Mouse (Mus musculus): ENCODE results near the gene Micu2. TPM values are rescaled to one million over a fixed set of nuclear protein-coding genes. Genes with fewer than 3 reads are reported as not detected.
A peak's percentile ranks its signal among the peaks of the same experiment; 100 is the strongest.

Gene Micu2
- polyA plus RNA-seq (2015; fragmentation: Nextera tagmentation; extraction: Ambion mirVana), result 36.4 and 39.0 TPM in 2 replicates

GRCm38 (mm10) chr14:57998526-57999401, at the start of gene Micu2:
Gene Micu2 (minus strand): TSS chr14:57999262.
- Histone ChIP-seq H3K4me2 (peak within 1 kb of the TSS; percentile 90), H3K27me3 (no peaks in the 10 kb centered on the region), H3K4me1 (replicated peaks) (peaks cover 24% of the 10 kb centered on the region), H3K4me3 (replicated peaks) (peak within 1 kb of the TSS; percentile 92), H3K9me3 (replicated peaks) (no peaks in the 10 kb centered on the region), H3K9ac (peak within 1 kb of the TSS; percentile 86), H3K27ac (replicated peaks) (peak within 1 kb of the TSS; percentile 79), H3K36me3 (replicated peaks) (no peaks in the 10 kb centered on the region)
- peak; percentile 86 for ATAC-seq (ENCODE audit: insufficient read depth)
- 2% methylated on average over 76 of the region's 76 CpGs for WGBS (ENCODE audit: insufficient replicate concordance)

GRCm38 (mm10) chr14:58046639-58047284, 47.7 kb upstream of the Micu2 start:
- no peak for ATAC-seq (ENCODE audit: insufficient read depth)
- Histone ChIP-seq H3K9me3 (replicated peaks) (no peaks in the 10 kb centered on the region), H3K4me2 (no peak overlapping the region), H3K27me3 (no peaks in the 10 kb centered on the region), H3K4me1 (replicated peaks) (no peaks in the 10 kb centered on the region), H3K36me3 (replicated peaks) (no peaks in the 10 kb centered on the region), H3K4me3 (replicated peaks) (no peak overlapping the region), H3K9ac (no peak overlapping the region), H3K27ac (replicated peaks) (no peak overlapping the region)
- 52% methylated on average over 4 of the region's 4 CpGs for WGBS (ENCODE audit: insufficient replicate concordance)

GRCm38 (mm10) chr14:58036174-58036573, 37.1 kb upstream of the Micu2 start:
- Histone ChIP-seq H3K36me3 (replicated peaks) (no peaks in the 10 kb centered on the region), H3K27me3 (no peaks in the 10 kb centered on the region), H3K4me2 (no peak overlapping the region), H3K9ac (no peak overlapping the region), H3K9me3 (replicated peaks) (no peaks in the 10 kb centered on the region), H3K4me3 (replicated peaks) (no peak overlapping the region), H3K27ac (replicated peaks) (no peak overlapping the region), H3K4me1 (replicated peaks) (no peaks in the 10 kb centered on the region)
- ATAC-seq (ENCODE audit: insufficient read depth), result no peak
- WGBS (ENCODE audit: insufficient replicate concordance), result 35% methylated on average over 6 of the region's 6 CpGs

DNA sequence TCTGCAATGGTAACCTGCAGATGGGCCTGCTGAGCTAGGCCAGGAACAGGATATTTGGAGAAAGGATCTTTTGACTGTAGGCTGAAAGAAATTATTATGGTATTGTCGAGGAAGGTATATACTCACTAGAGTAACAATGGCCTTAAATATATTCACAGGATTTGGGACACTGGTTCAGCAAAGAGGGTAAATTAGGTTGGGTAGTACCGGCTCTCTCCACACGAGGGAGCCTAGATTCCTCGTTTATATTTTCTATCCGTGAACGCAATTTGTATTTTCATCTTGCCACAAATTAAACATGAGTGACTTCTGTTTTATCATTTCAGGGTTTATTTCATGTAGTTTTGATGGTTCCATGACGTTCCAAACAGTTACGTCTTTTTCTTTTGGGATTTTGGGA, 35.5 kb upstream of the Micu2 start:
- H3K27ac ChIP-seq (replicated peaks), result no peak overlapping the region
- H3K36me3 ChIP-seq (replicated peaks), result no peaks in the 10 kb centered on the region
- H3K9ac ChIP-seq, result no peak overlapping the region
- no peak overlapping the region for H3K4me3 ChIP-seq (replicated peaks)
- H3K4me2 ChIP-seq, result no peak overlapping the region
- H3K27me3 ChIP-seq, result no peaks in the 10 kb centered on the region
- H3K4me1 ChIP-seq (replicated peaks), result no peaks in the 10 kb centered on the region
- no peaks in the 10 kb centered on the region for H3K9me3 ChIP-seq (replicated peaks)
- WGBS (ENCODE audit: insufficient replicate concordance), result 8% methylated on average over 8 of the region's 8 CpGs
- ATAC-seq (ENCODE audit: insufficient read depth), result no peak

GRCm38 (mm10) chr14:58018869-58019268, 19.8 kb upstream of the Micu2 start:
- no peak overlapping the region for H3K27ac ChIP-seq (replicated peaks)
- WGBS (ENCODE audit: insufficient replicate concordance), result 35% methylated on average over 2 of the region's 2 CpGs
- H3K9me3 ChIP-seq (replicated peaks), result no peaks in the 10 kb centered on the region
- H3K4me1 ChIP-seq (replicated peaks), result no peaks in the 10 kb centered on the region
- H3K4me2 ChIP-seq, result no peak overlapping the region
- no peaks in the 10 kb centered on the region for H3K27me3 ChIP-seq
- no peak overlapping the region for H3K9ac ChIP-seq
- ATAC-seq (ENCODE audit: insufficient read depth), result no peak
- no peaks in the 10 kb centered on the region for H3K36me3 ChIP-seq (replicated peaks)
- no peak overlapping the region for H3K4me3 ChIP-seq (replicated peaks)

- Histone ChIP-seq H3K36me3 (replicated peaks) (no peaks in the 10 kb centered on the region), H3K9ac (no peak overlapping the region), H3K27ac (replicated peaks) (no peak overlapping the region), H3K27me3 (no peaks in the 10 kb centered on the region), H3K4me2 (no peak overlapping the region), H3K4me1 (replicated peaks) (peaks cover 6% of the 10 kb centered on the region), H3K4me3 (replicated peaks) (no peak overlapping the region), H3K9me3 (replicated peaks) (no peaks in the 10 kb centered on the region)
- ATAC-seq (ENCODE audit: insufficient read depth), result no peak
- WGBS (ENCODE audit: insufficient replicate concordance), result 61% methylated on average over 6 of the region's 6 CpGs
These were observed 4.8 kb upstream of the Micu2 start for GRCm38 (mm10) chr14:58003852-58004251.

DNA sequence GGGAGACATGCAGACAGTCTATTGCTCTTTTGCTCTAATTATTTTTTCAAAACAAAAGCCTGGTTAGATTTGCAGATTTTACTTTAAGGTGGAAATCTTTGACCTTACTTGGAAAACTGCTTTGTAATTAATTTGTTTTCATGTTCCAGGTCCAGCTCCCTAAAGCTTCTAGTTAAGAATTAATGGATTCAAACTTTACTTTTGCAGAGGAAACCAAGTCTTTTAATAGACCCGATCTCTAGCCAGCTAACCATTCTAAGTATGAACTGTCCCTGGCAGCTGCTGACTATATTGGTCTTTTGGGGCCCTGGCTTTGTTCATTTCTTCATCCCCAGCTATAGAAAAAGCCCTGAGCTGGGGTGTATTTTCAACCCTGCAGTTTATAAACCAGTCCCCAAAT, 3.1 kb upstream of the Micu2 start:
- 50% methylated on average over 1 of the region's 1 CpGs for WGBS (ENCODE audit: insufficient replicate concordance)
- Histone ChIP-seq H3K9me3 (replicated peaks) (no peaks in the 10 kb centered on the region), H3K9ac (no peak overlapping the region), H3K4me3 (replicated peaks) (no peak overlapping the region), H3K27ac (replicated peaks) (no peak overlapping the region), H3K36me3 (replicated peaks) (no peaks in the 10 kb centered on the region), H3K4me1 (replicated peaks) (peaks cover 19% of the 10 kb centered on the region), H3K4me2 (no peak overlapping the region), H3K27me3 (no peaks in the 10 kb centered on the region)
- no peak for ATAC-seq (ENCODE audit: insufficient read depth)

GRCm38 (mm10) chr14:57999402-57999734, 306 bp upstream of the Micu2 start:
- Histone ChIP-seq H3K4me3 (replicated peaks) (peak overlapping the region; percentile 92), H3K4me1 (replicated peaks) (peaks cover 24% of the 10 kb centered on the region), H3K36me3 (replicated peaks) (no peaks in the 10 kb centered on the region), H3K9ac (no peak overlapping the region), H3K27ac (replicated peaks) (no peak overlapping the region), H3K9me3 (replicated peaks) (no peaks in the 10 kb centered on the region), H3K4me2 (peak overlapping the region; percentile 90), H3K27me3 (no peaks in the 10 kb centered on the region)
- no peak; the same call in 1 of the 2 replicates for ATAC-seq (ENCODE audit: insufficient read depth)
- WGBS (ENCODE audit: insufficient replicate concordance), result 24% methylated on average over 5 of the region's 5 CpGs

DNA sequence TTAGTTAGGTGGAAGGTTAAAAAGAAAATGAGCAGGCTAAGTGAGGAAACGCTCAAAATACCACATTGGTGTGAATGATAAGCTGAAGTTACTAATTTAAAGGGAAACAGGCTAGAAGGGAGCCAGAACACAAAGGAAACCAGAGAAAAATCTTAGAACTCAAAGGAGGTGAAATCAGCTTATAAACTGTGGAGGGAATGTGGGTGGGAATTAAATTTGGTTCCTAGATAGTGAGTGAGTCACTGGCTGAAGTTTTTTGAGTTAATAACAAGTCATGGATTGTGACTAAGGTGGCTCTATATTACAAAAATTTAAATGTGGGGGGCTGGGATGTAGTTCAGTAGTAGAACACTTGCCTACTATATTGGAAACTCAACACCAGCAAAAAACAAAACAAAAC, 1.6 kb downstream of the Micu2 start:
- peaks cover 24% of the 10 kb centered on the region for H3K4me1 ChIP-seq (replicated peaks)
- no peak overlapping the region for H3K4me2 ChIP-seq
- 0 out of 2 replicates have a peak overlapping the region, but pooled peaks have one; percentile 3 for H3K27ac ChIP-seq (replicated peaks)
- H3K36me3 ChIP-seq (replicated peaks), result peaks cover 5% of the 10 kb centered on the region; the same call in 1 of the 2 replicates
- no peak overlapping the region for H3K4me3 ChIP-seq (replicated peaks)
- WGBS (ENCODE audit: insufficient replicate concordance), result 33% methylated on average over 1 of the region's 1 CpGs
- H3K9me3 ChIP-seq (replicated peaks), result no peaks in the 10 kb centered on the region
- no peaks in the 10 kb centered on the region for H3K27me3 ChIP-seq
- no peak for ATAC-seq (ENCODE audit: insufficient read depth)
- H3K9ac ChIP-seq, result no peak overlapping the region

DNA sequence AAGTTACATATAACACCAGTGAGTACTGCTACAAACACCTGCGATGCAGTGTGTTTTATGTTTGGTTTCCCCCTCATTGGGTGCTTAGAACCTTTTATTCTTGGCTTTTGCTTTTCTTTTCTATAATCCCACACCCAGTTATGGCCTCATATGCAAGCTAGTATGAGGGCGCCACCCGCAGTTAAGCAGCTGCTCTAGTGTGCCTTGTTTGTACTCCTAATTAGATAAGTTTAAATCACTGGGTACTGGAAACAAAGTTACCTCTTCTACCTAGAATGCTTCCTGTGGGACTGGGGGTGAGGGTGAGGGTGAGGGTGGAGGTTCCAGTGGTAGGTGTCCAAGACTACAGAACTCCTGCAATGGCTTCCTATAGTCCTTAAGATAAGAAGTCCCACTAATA, 2.9 kb downstream of the Micu2 start:
- Histone ChIP-seq H3K4me1 (replicated peaks) (peaks cover 24% of the 10 kb centered on the region), H3K27ac (replicated peaks) (no peak overlapping the region), H3K4me2 (no peak overlapping the region), H3K4me3 (replicated peaks) (no peak overlapping the region), H3K9ac (no peak overlapping the region), H3K36me3 (replicated peaks) (peaks cover 8% of the 10 kb centered on the region; the same call in 1 of the 2 replicates), H3K27me3 (no peaks in the 10 kb centered on the region), H3K9me3 (replicated peaks) (no peaks in the 10 kb centered on the region)
- WGBS (ENCODE audit: insufficient replicate concordance), result 73% methylated on average over 3 of the region's 3 CpGs
- no peak for ATAC-seq (ENCODE audit: insufficient read depth)

GRCm38 (mm10) chr14:57991761-57992160, 7.3 kb downstream of the Micu2 start:
- Histone ChIP-seq H3K4me1 (replicated peaks) (peaks cover 15% of the 10 kb centered on the region), H3K27me3 (no peaks in the 10 kb centered on the region), H3K4me2 (no peak overlapping the region), H3K4me3 (replicated peaks) (no peak overlapping the region), H3K36me3 (replicated peaks) (peaks cover 16% of the 10 kb centered on the region; the same call in 1 of the 2 replicates), H3K27ac (replicated peaks) (no peak overlapping the region), H3K9me3 (replicated peaks) (no peaks in the 10 kb centered on the region), H3K9ac (no peak overlapping the region)
- ATAC-seq (ENCODE audit: insufficient read depth), result no peak
